Mouse (Mus musculus) liver, embryonic 16.5 days (tissue): ENCODE measurements around the gene Myt1l. TPM values are rescaled to one million over a fixed set of nuclear protein-coding genes. Genes with fewer than 3 reads are reported as not detected.

Source experiments
- ATAC-seq: fragments of 200-750 bp; cut with Nextera tagmentation; 2 replicates; pipeline ENCODE4 v1.8.0; 2017; ENCODE audit warnings: low read depth, mild to moderate bottlenecking, moderate number of reproducible peaks, moderate library complexity
- H3K27ac ChIP-seq: fragments of 300-500 bp; sonication (generic); 2 replicates; pipeline ENCODE4 v1.5.1; 2014; ENCODE audit warnings: mild to moderate bottlenecking, low read length
- H3K27me3 ChIP-seq: fragments of 300-500 bp; sonication (generic); 2 replicates; pipeline ENCODE4 v1.6.1; 2014; ENCODE audit warnings: low read depth, low read length, mixed read lengths; ENCODE audit not compliant: control insufficient read depth, insufficient read depth
- H3K36me3 ChIP-seq: fragments of 300-500 bp; sonication (generic); 2 replicates; pipeline ENCODE4 v1.6.1; 2014; ENCODE audit warnings: mild to moderate bottlenecking; ENCODE audit not compliant: control insufficient read depth, insufficient read depth
- H3K4me1 ChIP-seq: fragments of 300-500 bp; sonication (generic); 2 replicates; pipeline ENCODE4 v1.6.1; 2014; ENCODE audit warnings: low read depth, low read length, mixed read lengths; ENCODE audit not compliant: control insufficient read depth
- H3K4me2 ChIP-seq: fragments of 300-500 bp; sonication (generic); 2 replicates; pipeline ENCODE4 v1.6.1; 2014; ENCODE audit warnings: low read depth, low read length, mixed read lengths
- H3K4me3 ChIP-seq: fragments of 300-500 bp; sonication (generic); 2 replicates; pipeline ENCODE4 v1.5.1; 2014; ENCODE audit warnings: low read depth, mild to moderate bottlenecking, low read length
- H3K9ac ChIP-seq: fragments of 300-500 bp; sonication (generic); 2 replicates; pipeline ENCODE4 v1.6.1; 2014; ENCODE audit warnings: low read depth, low read length
- H3K9me3 ChIP-seq: fragments of 300-500 bp; sonication (generic); replicated peaks from 2 replicates; pipeline ENCODE4 v1.6.1; 2016; ENCODE audit warnings: low read length; ENCODE audit not compliant: control insufficient read depth
- WGBS: fragments of 180-500 bp; shearing (Covaris S2); extraction: QIAGEN DNeasy Blood & Tissue Kit; methylation state at CpG from one replicate; pipeline ENCODE4 v1.1.7; 2014; ENCODE audit not compliant: insufficient replicate concordance; 5-methylcytosine and 5-hydroxymethylcytosine counted together
- polyA plus RNA-seq: library from polyadenylated mRNA; unstranded; fragments of >200 nt; fragmentation: Nextera tagmentation; extraction: Ambion mirVana; gene quantifications from 2 replicates; pipeline ENCODE4 v1.2.1, GENCODE M21; 2015

Gene Myt1l
- polyA plus RNA-seq, 1 experiment from 2014 or later = 0.07 TPM

GRCm38 (mm10) chr12:29897533-29898085 lies 369.4 kb downstream of the Myt1l start:
- no peak overlapping the region for H3K4me3 ChIP-seq
- no peaks in the 10 kb centered on the region; the same call in 1 of the 2 replicates for H3K27me3 ChIP-seq
- no peaks in the 10 kb centered on the region for H3K36me3 ChIP-seq
- ATAC-seq = no peak
- no peak overlapping the region for H3K9ac ChIP-seq
- no peak overlapping the region for H3K4me2 ChIP-seq
- H3K9me3 ChIP-seq = no peaks in the 10 kb centered on the region
- H3K27ac ChIP-seq = no peak overlapping the region
- no peaks in the 10 kb centered on the region for H3K4me1 ChIP-seq
- WGBS = 44% methylated on average over 3 of the region's 3 CpGs

- H3K27me3 ChIP-seq = no peaks in the 10 kb centered on the region
- H3K4me3 ChIP-seq = no peak overlapping the region
- H3K27ac ChIP-seq = no peak overlapping the region
- 45% methylated on average over 4 of the region's 4 CpGs for WGBS
- ATAC-seq = no peak
- H3K9ac ChIP-seq = no peak overlapping the region
- H3K36me3 ChIP-seq = no peaks in the 10 kb centered on the region
- H3K4me2 ChIP-seq = no peak overlapping the region
- H3K9me3 ChIP-seq = no peaks in the 10 kb centered on the region
- no peaks in the 10 kb centered on the region for H3K4me1 ChIP-seq
These were observed 376.1 kb downstream of the Myt1l start for GRCm38 (mm10) chr12:29904101-29904874.

- 31% methylated on average over 2 of the region's 2 CpGs for WGBS
- no peaks in the 10 kb centered on the region for H3K27me3 ChIP-seq
- no peak for ATAC-seq
- no peaks in the 10 kb centered on the region for H3K9me3 ChIP-seq
- no peak overlapping the region for H3K27ac ChIP-seq
- no peaks in the 10 kb centered on the region for H3K36me3 ChIP-seq
- no peak overlapping the region for H3K4me2 ChIP-seq
- no peaks in the 10 kb centered on the region for H3K4me1 ChIP-seq
- no peak overlapping the region for H3K4me3 ChIP-seq
- H3K9ac ChIP-seq = no peak overlapping the region
These were observed 378.9 kb downstream of the Myt1l start for GRCm38 (mm10) chr12:29907056-29907455.

GRCm38 (mm10) chr12:29916139-29916538 lies 388.0 kb downstream of the Myt1l start:
- Histone ChIP-seq H3K36me3 (no peaks in the 10 kb centered on the region), H3K4me3 (no peak overlapping the region), H3K27ac (no peak overlapping the region), H3K9ac (no peak overlapping the region), H3K9me3 (no peaks in the 10 kb centered on the region; the same call in 1 of the 2 replicates), H3K4me2 (no peak overlapping the region), H3K27me3 (no peaks in the 10 kb centered on the region), H3K4me1 (no peaks in the 10 kb centered on the region)
- ATAC-seq = no peak
- WGBS = 51% methylated on average over 3 of the region's 3 CpGs

GRCm38 (mm10) chr12:29916807-29917206 lies 388.6 kb downstream of the Myt1l start:
- no peaks in the 10 kb centered on the region; the same call in 1 of the 2 replicates for H3K9me3 ChIP-seq
- no peaks in the 10 kb centered on the region for H3K36me3 ChIP-seq
- no peak overlapping the region for H3K27ac ChIP-seq
- H3K27me3 ChIP-seq = no peaks in the 10 kb centered on the region
- no peak overlapping the region for H3K4me2 ChIP-seq
- 63% methylated on average over 6 of the region's 6 CpGs for WGBS
- no peak for ATAC-seq
- no peaks in the 10 kb centered on the region for H3K4me1 ChIP-seq
- no peak overlapping the region for H3K9ac ChIP-seq
- no peak overlapping the region for H3K4me3 ChIP-seq

- no peaks in the 10 kb centered on the region for H3K4me1 ChIP-seq
- H3K4me3 ChIP-seq = no peak overlapping the region
- 62% methylated on average over 7 of the region's 7 CpGs for WGBS
- H3K9ac ChIP-seq = no peak overlapping the region
- H3K27me3 ChIP-seq = no peaks in the 10 kb centered on the region
- H3K9me3 ChIP-seq = no peaks in the 10 kb centered on the region; the same call in 1 of the 2 replicates
- H3K27ac ChIP-seq = no peak overlapping the region
- H3K4me2 ChIP-seq = no peak overlapping the region
- no peaks in the 10 kb centered on the region for H3K36me3 ChIP-seq
- ATAC-seq = no peak
These were observed 392.1 kb downstream of the Myt1l start for GRCm38 (mm10) chr12:29920298-29920697.

GRCm38 (mm10) chr12:29921481-29921880 lies 393.3 kb downstream of the Myt1l start:
- Histone ChIP-seq H3K27me3 (no peaks in the 10 kb centered on the region), H3K4me1 (no peaks in the 10 kb centered on the region), H3K9ac (no peak overlapping the region), H3K27ac (no peak overlapping the region), H3K36me3 (no peaks in the 10 kb centered on the region), H3K4me3 (no peak overlapping the region), H3K4me2 (no peak overlapping the region), H3K9me3 (no peaks in the 10 kb centered on the region; the same call in 1 of the 2 replicates)
- no peak for ATAC-seq
- 56% methylated on average over 11 of the region's 11 CpGs for WGBS

- Histone ChIP-seq H3K27ac (no peak overlapping the region), H3K4me3 (no peak overlapping the region), H3K4me1 (no peaks in the 10 kb centered on the region), H3K9ac (no peak overlapping the region), H3K27me3 (no peaks in the 10 kb centered on the region), H3K4me2 (no peak overlapping the region), H3K9me3 (no peaks in the 10 kb centered on the region), H3K36me3 (no peaks in the 10 kb centered on the region)
- no peak for ATAC-seq
- WGBS = 29% methylated on average over 3 of the region's 3 CpGs
These were observed 398.7 kb downstream of the Myt1l start for GRCm38 (mm10) chr12:29926896-29927295.

- H3K27me3 ChIP-seq = no peaks in the 10 kb centered on the region
- H3K4me3 ChIP-seq = no peak overlapping the region
- H3K36me3 ChIP-seq = no peaks in the 10 kb centered on the region
- no peaks in the 10 kb centered on the region for H3K4me1 ChIP-seq
- H3K9me3 ChIP-seq = no peaks in the 10 kb centered on the region
- H3K9ac ChIP-seq = no peak overlapping the region
- no peak overlapping the region for H3K4me2 ChIP-seq
- H3K27ac ChIP-seq = no peak overlapping the region
- 24% methylated on average over 1 of the region's 1 CpGs for WGBS
- ATAC-seq = no peak
These were observed 402.4 kb downstream of the Myt1l start for GRCm38 (mm10) chr12:29930591-29930990.
